Mouse (Mus musculus) erythroblast, embryonic 14.5 days (primary cell): ENCODE data around the gene St6galnac3. TPM values are rescaled to one million over a fixed set of nuclear protein-coding genes. Genes with fewer than 3 reads are reported as not detected.

Experiments used
- H3K27me3 ChIP-seq: 2 replicates; pipeline ENCODE4 v1.6.1; 2012; ENCODE audit warnings: inconsistent platforms; ENCODE audit not compliant: control insufficient read depth
- H3K36me3 ChIP-seq: 2 replicates; pipeline ENCODE4 v1.6.1; 2012; ENCODE audit warnings: mild to moderate bottlenecking, inconsistent platforms; ENCODE audit not compliant: control insufficient read depth
- H3K4me1 ChIP-seq: 2 replicates; pipeline ENCODE4 v1.6.1; 2012; ENCODE audit warnings: inconsistent platforms; ENCODE audit not compliant: control insufficient read depth
- H3K4me3 ChIP-seq: replicated peaks from 2 replicates; pipeline ENCODE3; 2012; ENCODE audit warnings: moderate library complexity, mild to moderate bottlenecking, inconsistent platforms
- H3K9me3 ChIP-seq: 2 replicates; pipeline ENCODE4 v1.6.1; 2012; ENCODE audit warnings: low read length, inconsistent platforms, mixed read lengths; ENCODE audit not compliant: control insufficient read depth
- GATA1 ChIP-seq: IDR thresholded peaks from 2 replicates; pipeline ENCODE4 v1.6.1; 2012; ENCODE audit warnings: low read length, inconsistent platforms, mixed read lengths
- TAL1 ChIP-seq: IDR thresholded peaks from 3 replicates; pipeline ENCODE4 v1.6.1; 2012; ENCODE audit warnings: low read length, inconsistent platforms, mixed read lengths
- polyA plus RNA-seq: library from polyadenylated mRNA; stranded (reverse); fragments of >175 nt; gene quantifications from 2 replicates; pipeline ENCODE4 v1.2.3, GENCODE M21; 2012

St6galnac3 gene
- polyA plus RNA-seq, 1 experiment, result 0.17 TPM

- Histone ChIP-seq H3K36me3 (no peaks in the 10 kb centered on the region), H3K27me3 (no peaks in the 10 kb centered on the region), H3K4me3 (no peak overlapping the region), H3K9me3 (no peaks in the 10 kb centered on the region), H3K4me1 (no peaks in the 10 kb centered on the region)
- TF ChIP-seq TAL1 (no peak), GATA1 (no peak)
These were observed 252.1 kb downstream of the St6galnac3 start for GRCm38 (mm10) chr3:153472583-153473471.

- Histone ChIP-seq H3K36me3 (no peaks in the 10 kb centered on the region), H3K27me3 (no peaks in the 10 kb centered on the region), H3K4me3 (no peak overlapping the region), H3K4me1 (no peaks in the 10 kb centered on the region), H3K9me3 (peaks cover 26% of the 10 kb centered on the region)
- TF ChIP-seq GATA1 (no peak), TAL1 (no peak)
These were observed 261.1 kb downstream of the St6galnac3 start for GRCm38 (mm10) chr3:153463849-153464248.

- no peak overlapping the region for H3K4me3 ChIP-seq
- TF ChIP-seq TAL1 (no peak), GATA1 (no peak)
These were observed 264.8 kb downstream of the St6galnac3 start for GRCm38 (mm10) chr3:153460173-153460572.

GRCm38 (mm10) chr3:153458593-153458992 is 266.4 kb downstream of the St6galnac3 start:
- no peak for TF ChIP-seq GATA1
- no peak for TF ChIP-seq TAL1
- Histone ChIP-seq H3K4me3 (no peak overlapping the region), H3K27me3 (no peaks in the 10 kb centered on the region), H3K4me1 (no peaks in the 10 kb centered on the region), H3K9me3 (peaks cover 22% of the 10 kb centered on the region), H3K36me3 (no peaks in the 10 kb centered on the region)

More at GRCm38 (mm10) chr3:153460173-153460572, 264.8 kb downstream of the St6galnac3 start:
- peaks cover 26% of the 10 kb centered on the region for H3K9me3 ChIP-seq
- H3K27me3 ChIP-seq, result no peaks in the 10 kb centered on the region
- no peaks in the 10 kb centered on the region for H3K4me1 ChIP-seq
- H3K36me3 ChIP-seq, result no peaks in the 10 kb centered on the region

- Histone ChIP-seq H3K4me1 (no peaks in the 10 kb centered on the region), H3K27me3 (no peaks in the 10 kb centered on the region), H3K9me3 (peaks cover 22% of the 10 kb centered on the region), H3K4me3 (no peak overlapping the region), H3K36me3 (no peaks in the 10 kb centered on the region)
- TF ChIP-seq TAL1 (no peak), GATA1 (no peak)
These were observed 267.3 kb downstream of the St6galnac3 start for GRCm38 (mm10) chr3:153457701-153458100.

GRCm38 (mm10) chr3:153457203-153457602 is 267.8 kb downstream of the St6galnac3 start:
- Histone ChIP-seq H3K36me3 (no peaks in the 10 kb centered on the region), H3K4me1 (no peaks in the 10 kb centered on the region), H3K9me3 (peaks cover 18% of the 10 kb centered on the region), H3K4me3 (no peak overlapping the region), H3K27me3 (no peaks in the 10 kb centered on the region)
- no peak for TF ChIP-seq GATA1
- TF ChIP-seq TAL1, result no peak

GRCm38 (mm10) chr3:153456227-153456626 is 268.7 kb downstream of the St6galnac3 start:
- Histone ChIP-seq H3K4me3 (no peak overlapping the region), H3K9me3 (peaks cover 15% of the 10 kb centered on the region), H3K4me1 (no peaks in the 10 kb centered on the region), H3K27me3 (no peaks in the 10 kb centered on the region), H3K36me3 (no peaks in the 10 kb centered on the region)
- TF ChIP-seq TAL1, result no peak
- TF ChIP-seq GATA1, result no peak

- Histone ChIP-seq H3K36me3 (no peaks in the 10 kb centered on the region), H3K4me1 (no peaks in the 10 kb centered on the region), H3K9me3 (no peaks in the 10 kb centered on the region), H3K27me3 (no peaks in the 10 kb centered on the region), H3K4me3 (no peak overlapping the region)
- no peak for TF ChIP-seq GATA1
- TF ChIP-seq TAL1, result no peak
These were observed 271.6 kb downstream of the St6galnac3 start for GRCm38 (mm10) chr3:153453127-153454049.

GRCm38 (mm10) chr3:153452299-153452996 is 272.5 kb downstream of the St6galnac3 start:
- TF ChIP-seq GATA1, result no peak
- no peak for TF ChIP-seq TAL1
- Histone ChIP-seq H3K9me3 (no peaks in the 10 kb centered on the region), H3K36me3 (no peaks in the 10 kb centered on the region), H3K4me1 (no peaks in the 10 kb centered on the region), H3K27me3 (no peaks in the 10 kb centered on the region), H3K4me3 (no peak overlapping the region)
